Mouse (Mus musculus) cerebellum, adult 9-10 months (tissue): ENCODE data around the gene Adamts7.

Source experiments
- DNase-seq: peaks from one replicate; pipeline ENCODE4 v3.0.0; 2022

The Adamts7 gene

DNA sequence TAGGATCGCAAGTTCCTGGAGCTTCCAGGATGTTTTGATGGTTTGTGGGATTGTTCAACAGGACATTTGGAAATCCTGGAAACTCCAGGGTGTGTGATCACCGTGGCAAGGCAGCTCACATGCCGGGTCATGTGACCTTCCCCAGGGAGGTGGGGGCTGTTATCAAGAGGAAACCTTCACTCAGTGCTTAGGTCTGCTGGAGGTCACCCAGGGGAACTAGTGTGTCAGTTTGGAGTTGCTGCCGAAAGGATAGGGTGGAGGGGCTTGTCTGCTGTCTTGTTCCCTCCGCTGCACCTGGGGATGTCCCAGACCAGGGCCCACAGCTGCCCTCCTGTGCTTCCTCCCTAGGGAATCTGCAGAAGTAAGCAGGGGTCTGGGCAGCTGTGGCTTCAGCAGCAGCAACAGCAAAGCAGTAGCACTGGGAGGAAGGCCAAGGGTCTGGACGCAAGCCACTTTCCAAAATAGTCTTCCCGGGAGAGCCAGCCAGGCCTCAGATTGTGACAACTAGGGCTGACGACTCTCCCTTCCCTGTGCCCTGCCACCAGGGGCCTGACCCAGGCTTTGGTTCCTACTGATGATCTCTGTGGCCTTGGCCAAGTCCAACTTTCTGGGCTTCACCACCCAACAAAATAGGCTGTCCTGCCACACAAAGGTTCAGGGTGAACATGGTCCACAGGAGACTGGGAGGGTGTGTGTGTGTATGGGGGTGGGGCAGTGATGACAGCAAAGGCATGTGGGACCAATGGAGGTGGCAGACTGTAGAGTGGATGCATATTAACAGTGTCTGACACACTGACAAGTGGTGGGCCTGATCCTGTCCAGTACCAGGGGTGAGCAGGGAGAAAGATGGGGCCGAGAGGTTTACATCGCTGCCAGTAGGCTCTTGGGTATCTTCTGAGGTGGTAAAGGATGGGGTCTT is 35.9 kb downstream of the Adamts7 start:
- DNase-seq: no peak

GRCm38 (mm10) chr9:90199611-90200010 is 36.7 kb downstream of the Adamts7 start:
- no peak for DNase-seq

- no peak for DNase-seq
Measured at GRCm38 (mm10) chr9:90200501-90200900, 37.6 kb downstream of the Adamts7 start.

- DNase-seq: no peak
Measured at GRCm38 (mm10) chr9:90201096-90201495, 38.2 kb downstream of the Adamts7 start.

DNA sequence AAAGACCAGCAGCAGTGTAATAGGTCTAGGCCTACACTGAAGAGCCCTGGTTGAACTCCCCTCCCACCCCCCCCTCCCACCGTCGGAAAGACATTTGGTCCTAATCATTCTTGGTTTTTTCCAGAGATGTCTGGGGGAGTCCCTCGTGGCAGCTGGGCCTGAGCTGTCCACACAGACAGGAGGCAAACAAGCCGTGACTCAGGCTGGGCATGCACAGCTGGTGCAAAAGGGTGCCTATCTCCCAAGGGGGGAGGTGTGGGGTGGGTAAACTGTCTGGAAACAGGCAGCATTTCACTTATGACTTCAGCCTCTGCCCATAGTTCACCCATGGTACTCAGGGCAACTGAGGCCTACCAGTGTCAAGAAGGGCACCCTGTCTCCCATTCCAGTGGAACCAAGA is 38.7 kb downstream of the Adamts7 start:
- DNase-seq: no peak

- DNase-seq: no peak
Measured at GRCm38 (mm10) chr9:90203233-90203632, 40.4 kb downstream of the Adamts7 start.

GRCm38 (mm10) chr9:90204396-90204915 is 41.6 kb downstream of the Adamts7 start:
- DNase-seq: no peak

DNA sequence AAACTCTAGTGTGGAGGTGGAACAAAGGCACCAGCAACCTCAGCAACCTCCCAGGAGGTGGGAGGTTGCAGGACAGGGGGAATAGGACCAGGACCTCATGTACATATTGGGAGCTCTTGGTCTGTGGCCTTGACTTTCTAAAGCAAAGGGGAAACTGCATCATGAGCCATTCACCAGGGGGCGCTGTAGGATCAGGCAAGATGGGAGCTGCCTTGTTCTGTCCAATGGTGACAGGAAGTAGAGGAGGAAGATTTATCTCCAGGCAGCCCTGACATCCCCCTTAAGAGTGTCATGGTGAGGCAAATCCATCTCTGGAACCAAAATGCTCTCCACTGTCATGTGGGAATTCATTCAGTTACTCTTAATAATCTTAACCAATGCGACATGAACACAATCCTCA is 43.6 kb downstream of the Adamts7 start:
- peak; percentile 81 for DNase-seq

DNA sequence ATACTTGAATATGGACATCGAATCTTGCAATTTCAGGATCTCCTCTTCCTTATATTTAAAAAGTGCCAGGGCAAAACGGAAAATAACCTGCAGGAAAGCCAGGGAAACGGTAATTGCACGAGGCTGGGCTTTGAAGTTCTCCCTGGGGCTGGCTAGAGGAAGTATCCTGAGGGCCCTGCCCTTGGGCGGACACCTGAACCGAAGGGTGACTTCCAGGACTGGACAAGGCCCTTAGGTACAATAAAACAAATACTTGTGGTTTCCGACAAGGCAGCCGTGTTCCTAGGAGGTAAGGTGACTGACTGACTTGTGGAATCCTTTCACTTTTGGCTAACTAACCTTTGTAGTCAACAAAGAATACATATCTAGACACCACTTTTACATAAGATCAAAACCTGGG is 44.9 kb downstream of the Adamts7 start:
- no peak for DNase-seq

DNA sequence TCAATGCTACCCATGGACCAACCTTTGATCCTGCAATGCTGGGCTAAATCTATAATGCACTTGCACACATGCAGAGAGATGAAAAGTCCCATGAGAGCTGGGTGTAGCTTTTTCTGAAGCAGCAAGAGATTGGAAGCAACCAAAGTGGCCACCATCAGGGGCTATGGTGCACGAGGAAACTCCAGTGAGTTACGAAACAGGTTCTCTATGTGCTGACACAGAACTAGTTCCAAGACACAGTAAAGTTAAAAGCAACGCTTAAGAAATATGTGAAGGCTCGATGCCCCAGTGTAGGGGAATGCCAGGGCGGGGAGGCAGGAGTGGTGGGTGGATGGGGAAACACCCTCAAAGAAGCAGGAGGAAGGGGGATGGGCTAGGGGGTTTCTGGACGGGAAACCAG is 45.8 kb downstream of the Adamts7 start:
- no peak for DNase-seq

GRCm38 (mm10) chr9:90213127-90213526 is 50.3 kb downstream of the Adamts7 start:
- peak; percentile 59 for DNase-seq

GRCm38 (mm10) chr9:90216259-90217001 is 53.6 kb downstream of the Adamts7 start:
- no peak for DNase-seq

DNA sequence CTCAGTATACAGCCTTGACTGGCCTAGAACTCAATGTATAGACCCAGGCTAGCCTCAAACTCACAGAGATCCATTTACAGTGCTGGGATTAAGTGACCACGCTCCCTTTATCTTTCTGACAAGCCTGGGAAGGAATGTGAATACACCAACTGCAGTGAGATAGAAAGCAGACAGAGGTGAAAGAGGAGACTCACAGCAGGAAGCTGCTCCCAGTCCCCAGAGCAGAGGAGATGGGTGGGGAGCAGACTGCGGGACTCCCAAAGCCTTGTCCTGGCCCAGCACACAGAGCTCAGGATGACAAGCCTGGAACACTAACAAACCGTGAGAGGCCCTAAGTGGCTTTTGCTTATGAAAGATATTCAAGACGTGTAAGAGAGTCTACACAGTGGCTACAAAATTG is 54.6 kb downstream of the Adamts7 start:
- no peak for DNase-seq

GRCm38 (mm10) chr9:90222275-90222674 is 59.4 kb downstream of the Adamts7 start:
- DNase-seq: peak; percentile 68

- DNase-seq: no peak
Measured at GRCm38 (mm10) chr9:90226081-90226741, 63.3 kb downstream of the Adamts7 start.

DNA sequence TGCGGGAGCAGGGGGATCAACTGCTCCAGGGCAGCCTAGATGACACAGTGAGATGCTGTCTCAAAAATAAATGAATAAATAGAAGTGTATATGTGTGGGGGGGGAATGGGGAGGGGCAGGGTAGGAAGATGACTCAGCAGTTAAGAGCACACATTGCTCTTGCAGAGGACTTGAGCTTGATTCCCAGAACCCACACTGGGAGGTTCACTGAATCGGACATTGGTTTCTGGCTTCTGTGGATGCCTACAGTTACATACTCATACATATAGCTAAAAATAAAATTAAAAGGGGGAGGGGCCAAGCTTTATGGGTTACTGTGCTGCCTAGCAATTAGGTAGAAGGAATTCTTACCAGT is 63.9 kb downstream of the Adamts7 start:
- no peak for DNase-seq

DNA sequence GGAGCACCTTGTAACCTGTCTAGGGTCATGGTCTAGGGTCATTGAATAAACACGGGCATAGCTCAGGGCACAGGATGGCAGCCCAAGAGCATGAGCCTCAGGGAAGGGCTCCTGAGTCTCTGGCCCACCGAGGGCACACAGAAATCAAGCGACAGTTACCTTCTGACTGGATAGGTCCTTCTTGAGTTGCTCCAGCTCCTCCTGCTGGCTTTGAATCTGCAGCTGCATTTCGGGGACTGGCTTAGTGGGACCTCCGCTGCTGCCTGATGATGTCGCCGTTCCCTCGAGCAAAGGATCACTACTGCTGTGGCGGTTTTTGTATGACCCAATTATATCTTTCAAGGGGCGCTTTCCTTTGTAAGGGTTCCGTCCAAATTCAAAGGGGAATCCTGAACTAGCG is 64.3 kb downstream of the Adamts7 start:
- DNase-seq: no peak

DNA sequence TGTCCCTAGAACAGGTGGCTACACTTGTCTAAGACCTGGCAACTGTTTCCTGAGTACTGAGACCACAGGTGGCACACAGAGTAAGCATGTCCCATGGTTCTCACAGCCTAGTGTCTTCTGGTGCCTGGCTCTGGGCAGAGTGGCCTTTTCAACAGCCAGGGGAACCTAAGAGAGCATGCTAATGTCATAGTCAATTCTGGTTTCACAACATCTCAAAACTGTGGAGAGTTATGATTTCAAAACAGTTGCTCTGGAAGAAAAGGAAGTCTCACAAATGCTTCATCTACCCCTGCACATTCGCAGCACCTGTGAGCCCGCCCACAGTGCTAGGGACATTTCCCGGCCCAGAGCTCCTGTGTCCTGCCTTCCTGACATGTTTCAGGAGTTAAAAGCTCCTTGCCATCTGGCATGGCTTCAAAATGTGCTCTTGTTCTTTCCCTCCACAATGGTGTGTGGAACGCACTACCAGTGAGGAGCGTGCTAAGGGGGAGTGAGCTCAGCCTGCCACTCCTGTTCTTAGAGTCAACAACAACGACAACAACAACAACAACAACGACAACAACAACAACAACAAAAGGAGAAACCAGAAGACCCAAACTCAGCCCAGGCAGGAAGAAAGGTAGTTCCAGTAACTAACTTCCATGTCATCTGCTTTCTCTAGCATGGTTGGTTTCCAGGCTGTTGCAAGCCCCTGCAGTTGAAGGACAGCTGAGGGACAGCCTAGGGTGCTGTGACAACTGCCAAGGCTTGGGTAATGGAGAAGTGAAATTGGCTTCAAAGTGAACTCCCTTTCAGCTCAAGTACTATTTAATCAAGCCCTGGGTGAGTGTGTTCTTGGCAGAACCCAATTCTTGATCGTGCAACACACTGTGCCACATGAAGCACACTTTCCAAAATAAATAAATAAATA is 70.2 kb downstream of the Adamts7 start:
- no peak for DNase-seq

DNA sequence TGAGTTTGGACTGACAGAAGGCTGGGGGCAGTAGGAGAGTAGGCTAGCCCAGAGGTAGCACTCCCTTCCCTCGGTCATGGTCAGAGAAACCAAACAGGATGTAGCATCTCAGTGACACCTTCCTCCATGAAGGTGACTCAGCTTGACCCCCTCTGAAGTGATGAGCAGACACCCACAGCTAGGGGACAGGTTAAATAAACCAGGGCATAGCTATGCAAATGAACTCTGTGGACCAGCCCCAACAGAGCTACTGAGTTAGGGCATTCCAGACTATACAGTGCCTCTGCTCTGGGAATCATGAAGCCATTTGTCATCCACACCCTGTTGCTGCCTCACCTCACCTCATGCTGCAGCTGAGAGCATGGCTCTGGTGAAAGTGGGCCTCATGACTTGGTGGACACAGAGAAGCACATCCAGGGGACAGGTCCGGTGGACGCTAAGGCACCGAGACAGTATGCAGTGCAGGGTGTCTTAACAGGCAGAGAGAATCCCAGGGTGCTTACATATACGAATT is 71.1 kb downstream of the Adamts7 start:
- DNase-seq: no peak

DNA sequence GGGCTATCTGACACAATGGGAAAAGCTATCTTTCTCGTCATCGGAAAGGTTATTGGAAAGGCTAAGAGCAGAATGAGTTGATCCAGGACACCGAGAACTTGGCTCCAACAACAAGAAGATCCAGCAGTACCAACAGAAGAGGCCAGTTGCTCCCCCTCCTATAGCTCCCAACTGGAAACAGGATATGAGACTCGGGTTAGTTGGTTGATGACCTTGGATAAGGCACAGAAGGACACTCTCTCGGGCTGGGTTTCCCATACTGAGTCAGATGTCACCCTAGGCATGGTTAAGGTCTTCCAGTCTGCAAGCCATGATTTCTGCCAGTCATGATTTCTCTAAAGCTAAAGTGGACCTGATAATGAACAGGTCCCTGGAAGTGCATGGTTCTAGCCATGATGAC is 71.9 kb downstream of the Adamts7 start:
- DNase-seq: no peak

GRCm38 (mm10) chr9:90235258-90235882 is 72.5 kb downstream of the Adamts7 start:
- DNase-seq: no peak

DNA sequence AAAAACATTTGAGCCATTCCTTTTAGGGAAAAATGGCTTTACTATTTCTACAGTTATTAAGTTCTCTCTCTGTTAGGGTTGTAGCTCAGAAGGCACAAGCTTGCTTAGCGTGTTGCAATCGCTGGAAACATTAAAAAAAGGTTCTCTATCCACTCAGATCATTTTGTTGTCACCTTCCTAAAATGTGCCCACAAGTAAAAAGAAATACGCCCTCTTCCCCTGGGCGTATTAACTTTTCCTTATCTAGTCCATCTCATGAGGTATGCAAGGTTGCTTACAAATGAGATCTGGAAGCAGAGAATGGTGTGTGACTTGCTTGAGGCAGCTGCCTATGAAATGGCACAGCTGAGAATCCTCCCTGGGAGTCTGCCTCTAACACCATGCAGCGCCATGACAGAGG is 73.9 kb downstream of the Adamts7 start:
- no peak for DNase-seq
